Mouse (Mus musculus): Measurements from ENCODE around the gene Actr1b. TPM values are rescaled to one million over a fixed set of nuclear protein-coding genes. Genes with fewer than 3 reads are reported as not detected.

Actr1b gene
- polyA plus RNA-seq, 1 experiment from 2014 or later: 74.1 TPM

GRCm38 (mm10) chr1:36709854-36710280 lies 4.4 kb downstream of the Actr1b start, which contains the start of gene 4933424G06Rik:
TSS of gene 4933424G06Rik (plus strand) at chr1:36710149.
- Histone ChIP-seq H3K27ac (ENCODE audit: low read depth, low read length) (peak within 1 kb of the TSS; percentile 49), H3K9ac (ENCODE audit: low read depth, low read length) (peak within 1 kb of the TSS; percentile 74), H3K9me3 (ENCODE audit: control insufficient read depth, low read length) (no peaks in the 10 kb centered on the region), H3K4me3 (ENCODE audit: low read depth, low read length) (peak within 1 kb of the TSS; percentile 72), H3K4me2 (peak within 1 kb of the TSS; percentile 90), H3K36me3 (ENCODE audit: control insufficient read depth, insufficient read depth, low read length) (peaks cover 19% of the 10 kb centered on the region), H3K27me3 (replicated peaks; ENCODE audit: control insufficient read depth, insufficient read depth, low read length) (no peaks in the 10 kb centered on the region), H3K4me1 (replicated peaks; ENCODE audit: control insufficient read depth, insufficient read depth, low read length) (peaks cover 13% of the 10 kb centered on the region)
- peak; percentile 99 for DNase-seq (ENCODE audit: low spot score)
- under 1% methylated on average over 29 of the region's 29 CpGs for WGBS
- ATAC-seq (replicated peaks; ENCODE audit: low FRiP score): peak; percentile 96

- ATAC-seq (replicated peaks; ENCODE audit: low FRiP score) (peak; percentile 70), DNase-seq (ENCODE audit: low spot score) (no peak)
- peak overlapping the region; percentile 74 for H3K9ac ChIP-seq (ENCODE audit: low read depth, low read length)
- peak overlapping the region; percentile 90 for H3K4me2 ChIP-seq
- peaks cover 24% of the 10 kb centered on the region for H3K36me3 ChIP-seq (ENCODE audit: control insufficient read depth, insufficient read depth, low read length)
- no peaks in the 10 kb centered on the region for H3K9me3 ChIP-seq (ENCODE audit: control insufficient read depth, low read length)
- under 1% methylated on average over 33 of the region's 33 CpGs for WGBS
- peak overlapping the region; percentile 72 for H3K4me3 ChIP-seq (ENCODE audit: low read depth, low read length)
- peak overlapping the region; percentile 49 for H3K27ac ChIP-seq (ENCODE audit: low read depth, low read length)
- H3K4me1 ChIP-seq (replicated peaks; ENCODE audit: control insufficient read depth, insufficient read depth, low read length): peaks cover 13% of the 10 kb centered on the region
- H3K27me3 ChIP-seq (replicated peaks; ENCODE audit: control insufficient read depth, insufficient read depth, low read length): no peaks in the 10 kb centered on the region
Measured at GRCm38 (mm10) chr1:36709055-36709853, 5.0 kb downstream of the Actr1b start.

- H3K4me2 ChIP-seq: peak overlapping the region; percentile 90
- peaks cover 30% of the 10 kb centered on the region for H3K36me3 ChIP-seq (ENCODE audit: control insufficient read depth, insufficient read depth, low read length)
- ATAC-seq (replicated peaks; ENCODE audit: low FRiP score) (no peak), DNase-seq (ENCODE audit: low spot score) (no peak)
- H3K4me1 ChIP-seq (replicated peaks; ENCODE audit: control insufficient read depth, insufficient read depth, low read length): peaks cover 13% of the 10 kb centered on the region
- peak overlapping the region; percentile 49; the same call in 1 of the 2 replicates for H3K27ac ChIP-seq (ENCODE audit: low read depth, low read length)
- H3K9ac ChIP-seq (ENCODE audit: low read depth, low read length): peak overlapping the region; percentile 74
- WGBS: 94% methylated on average over 1 of the region's 1 CpGs
- H3K27me3 ChIP-seq (replicated peaks; ENCODE audit: control insufficient read depth, insufficient read depth, low read length): no peaks in the 10 kb centered on the region
- H3K4me3 ChIP-seq (ENCODE audit: low read depth, low read length): peak overlapping the region; percentile 72
- H3K9me3 ChIP-seq (ENCODE audit: control insufficient read depth, low read length): no peaks in the 10 kb centered on the region
Measured at GRCm38 (mm10) chr1:36708626-36709025, 5.6 kb downstream of the Actr1b start.

- DNase-seq (ENCODE audit: low spot score) (no peak), ATAC-seq (replicated peaks; ENCODE audit: low FRiP score) (no peak)
- 0 out of 2 replicates have a peak overlapping the region, but pooled peaks have one; percentile 8 for H3K4me3 ChIP-seq (ENCODE audit: low read depth, low read length)
- H3K4me2 ChIP-seq: peak overlapping the region; percentile 90; the same call in 1 of the 2 replicates
- WGBS: 80% methylated on average over 3 of the region's 3 CpGs
- no peaks in the 10 kb centered on the region for H3K27me3 ChIP-seq (replicated peaks; ENCODE audit: control insufficient read depth, insufficient read depth, low read length)
- peaks cover 37% of the 10 kb centered on the region for H3K36me3 ChIP-seq (ENCODE audit: control insufficient read depth, insufficient read depth, low read length)
- H3K4me1 ChIP-seq (replicated peaks; ENCODE audit: control insufficient read depth, insufficient read depth, low read length): peaks cover 13% of the 10 kb centered on the region
- H3K9me3 ChIP-seq (ENCODE audit: control insufficient read depth, low read length): no peaks in the 10 kb centered on the region
- H3K9ac ChIP-seq (ENCODE audit: low read depth, low read length): no peak overlapping the region
- H3K27ac ChIP-seq (ENCODE audit: low read depth, low read length): no peak overlapping the region
Measured at GRCm38 (mm10) chr1:36707797-36708196, 6.4 kb downstream of the Actr1b start.

GRCm38 (mm10) chr1:36707166-36707565 lies 7.1 kb downstream of the Actr1b start:
- Histone ChIP-seq H3K4me2 (no peak overlapping the region), H3K27me3 (replicated peaks; ENCODE audit: control insufficient read depth, insufficient read depth, low read length) (no peaks in the 10 kb centered on the region), H3K36me3 (ENCODE audit: control insufficient read depth, insufficient read depth, low read length) (peaks cover 43% of the 10 kb centered on the region), H3K9ac (ENCODE audit: low read depth, low read length) (no peak overlapping the region), H3K9me3 (ENCODE audit: control insufficient read depth, low read length) (no peaks in the 10 kb centered on the region), H3K4me1 (replicated peaks; ENCODE audit: control insufficient read depth, insufficient read depth, low read length) (peaks cover 13% of the 10 kb centered on the region), H3K4me3 (ENCODE audit: low read depth, low read length) (no peak overlapping the region), H3K27ac (ENCODE audit: low read depth, low read length) (no peak overlapping the region)
- 83% methylated on average over 2 of the region's 2 CpGs for WGBS
- DNase-seq (ENCODE audit: low spot score) (no peak), ATAC-seq (replicated peaks; ENCODE audit: low FRiP score) (no peak)

- H3K9me3 ChIP-seq (ENCODE audit: control insufficient read depth, low read length): no peaks in the 10 kb centered on the region
- H3K27ac ChIP-seq (ENCODE audit: low read depth, low read length): no peak overlapping the region
- H3K36me3 ChIP-seq (ENCODE audit: control insufficient read depth, insufficient read depth, low read length): peaks cover 25% of the 10 kb centered on the region
- WGBS: 79% methylated on average over 5 of the region's 5 CpGs
- DNase-seq (ENCODE audit: low spot score) (no peak), ATAC-seq (replicated peaks; ENCODE audit: low FRiP score) (no peak)
- no peak overlapping the region for H3K9ac ChIP-seq (ENCODE audit: low read depth, low read length)
- peaks cover 7% of the 10 kb centered on the region for H3K4me1 ChIP-seq (replicated peaks; ENCODE audit: control insufficient read depth, insufficient read depth, low read length)
- H3K4me3 ChIP-seq (ENCODE audit: low read depth, low read length): no peak overlapping the region
- H3K27me3 ChIP-seq (replicated peaks; ENCODE audit: control insufficient read depth, insufficient read depth, low read length): no peaks in the 10 kb centered on the region
- no peak overlapping the region for H3K4me2 ChIP-seq
Measured at GRCm38 (mm10) chr1:36697030-36697429, 17.2 kb downstream of the Actr1b start.

GRCm38 (mm10) chr1:36696411-36696810 lies 17.8 kb downstream of the Actr1b start:
- peaks cover 19% of the 10 kb centered on the region for H3K36me3 ChIP-seq (ENCODE audit: control insufficient read depth, insufficient read depth, low read length)
- 68% methylated on average over 6 of the region's 6 CpGs for WGBS

GRCm38 (mm10) chr1:36694871-36695270 lies 19.4 kb downstream of the Actr1b start:
- no peak overlapping the region for H3K9ac ChIP-seq (ENCODE audit: low read depth, low read length)
- ATAC-seq (replicated peaks; ENCODE audit: low FRiP score) (no peak), DNase-seq (ENCODE audit: low spot score) (no peak)
- H3K36me3 ChIP-seq (ENCODE audit: control insufficient read depth, insufficient read depth, low read length): peaks cover 12% of the 10 kb centered on the region
- no peak overlapping the region for H3K4me3 ChIP-seq (ENCODE audit: low read depth, low read length)
- H3K27ac ChIP-seq (ENCODE audit: low read depth, low read length): no peak overlapping the region
- no peaks in the 10 kb centered on the region for H3K27me3 ChIP-seq (replicated peaks; ENCODE audit: control insufficient read depth, insufficient read depth, low read length)
- no peaks in the 10 kb centered on the region for H3K9me3 ChIP-seq (ENCODE audit: control insufficient read depth, low read length)
- peaks cover 7% of the 10 kb centered on the region for H3K4me1 ChIP-seq (replicated peaks; ENCODE audit: control insufficient read depth, insufficient read depth, low read length)
- H3K4me2 ChIP-seq: no peak overlapping the region
- WGBS: 81% methylated on average over 6 of the region's 6 CpGs

More at GRCm38 (mm10) chr1:36696411-36696810, 17.8 kb downstream of the Actr1b start:
- H3K4me1 ChIP-seq (replicated peaks; ENCODE audit: control insufficient read depth, insufficient read depth, low read length): peaks cover 7% of the 10 kb centered on the region
- DNase-seq (ENCODE audit: low spot score) (no peak), ATAC-seq (replicated peaks; ENCODE audit: low FRiP score) (no peak)
- no peaks in the 10 kb centered on the region for H3K9me3 ChIP-seq (ENCODE audit: control insufficient read depth, low read length)
- H3K9ac ChIP-seq (ENCODE audit: low read depth, low read length): no peak overlapping the region
- no peaks in the 10 kb centered on the region for H3K27me3 ChIP-seq (replicated peaks; ENCODE audit: control insufficient read depth, insufficient read depth, low read length)
- no peak overlapping the region for H3K4me3 ChIP-seq (ENCODE audit: low read depth, low read length)
- H3K4me2 ChIP-seq: no peak overlapping the region
- no peak overlapping the region for H3K27ac ChIP-seq (ENCODE audit: low read depth, low read length)
